Mouse (Mus musculus): Measurements from ENCODE around the gene Sh2b1.

DNA sequence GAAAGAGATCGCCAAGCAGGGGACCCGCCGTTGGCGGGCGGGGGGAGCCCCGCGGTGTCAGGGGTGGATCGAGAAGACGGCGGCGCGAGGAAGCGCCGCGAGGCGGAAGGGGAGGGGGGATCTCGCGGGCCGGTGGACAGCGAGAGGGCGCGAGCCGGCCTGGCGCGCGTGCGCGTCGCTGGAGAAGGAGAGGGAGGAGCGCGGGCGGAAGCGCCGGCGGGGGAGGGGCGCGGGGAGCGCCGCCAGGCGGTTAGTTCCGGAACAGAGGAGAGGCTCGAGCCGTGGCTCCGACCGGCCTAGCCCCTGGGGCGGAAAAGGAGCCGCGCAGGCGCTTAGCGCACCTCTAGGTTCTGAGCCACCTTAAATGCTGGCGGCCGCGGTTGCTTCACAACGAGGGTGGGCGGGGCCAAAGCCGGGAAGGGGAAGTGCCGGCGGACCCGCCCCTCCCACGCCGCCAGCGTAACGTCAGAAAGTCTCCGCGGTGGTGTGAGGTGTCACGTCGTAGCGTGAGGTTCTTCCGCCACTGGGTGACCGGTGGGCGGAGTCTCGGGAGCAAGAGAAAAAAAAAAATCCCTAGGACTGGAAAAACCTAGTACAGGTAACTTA, 28.2 kb upstream of the Sh2b1 start, which contains the start of gene Atxn2l:
- 0 out of 2 replicates have a peak, but pooled peaks have one; percentile 18 for TF ChIP-seq CTCF (IDR thresholded peaks at IDR 0.05; ENCODE audit: low read depth, low read length)
- no peak for TF ChIP-seq POLR2AphosphoS5 (IDR thresholded peaks at IDR 0.05; ENCODE audit: insufficient replicate concordance, low read depth, low read length)
- TF ChIP-seq TAL1 (conservative IDR thresholded peaks at IDR 0.05; ENCODE audit: low read depth, low read length) = no peak
- TF ChIP-seq GATA1 (IDR thresholded peaks at IDR 0.05; ENCODE audit: borderline replicate concordance, low read length) = no peak
